ENCODE assay signal across 8 mouse cellular contexts in genomic region chr8:83442243-83443051, GRCm38 (mm10). TPM values are rescaled to one million over a fixed set of nuclear protein-coding genes. Genes with fewer than 3 reads are reported as not detected.
A peak's percentile ranks its signal among the peaks of the same experiment; 100 is the strongest.
DNase-seq lines count a peak whose midpoint lies in the region; ATAC-seq and TF ChIP-seq lines count a peak whose summit lies in the region.

No protein-coding gene starts in this region.

- peak; percentile 99 for DNase-seq in CH12.LX (ENCODE audit: extremely low read depth)
- DNase-seq in c-Kit-positive CD71-positive TER-119-negative erythroid progenitor cells, embryonic 14.5 days (ENCODE audit: low read depth) = peak; percentile 97
- peak; percentile 100 for DNase-seq in forebrain, embryonic 11.5 days (ENCODE audit: low spot score)
- DNase-seq in kidney, postnatal 36 days = peak; percentile 98
- DNase-seq in telencephalon, adult 2 months (ENCODE audit: low read depth, low spot score) = peak; percentile 98

- ATAC-seq in forebrain, embryonic 11.5 days (replicated peaks; ENCODE audit: low FRiP score) = peak; percentile 100
- ATAC-seq in heart, embryonic 16.5 days (replicated peaks; ENCODE audit: extremely low read depth, insufficient read depth, low FRiP score) = peak; percentile 100
- peak; percentile 98 for ATAC-seq in liver, embryonic 15.5 days (ENCODE audit: insufficient read depth)
- ATAC-seq in neural tube, embryonic 12.5 days (ENCODE audit: low FRiP score, low read depth) = peak; percentile 100

- peaks cover 2 to 25% of the 10 kb centered on the region in 2 experiments; a peak in 3 of 4 replicates for H3K4me1 ChIP-seq in CH12.LX (ENCODE audit: control insufficient read depth in 1 of 2, insufficient read depth in 2 of 2)
- peaks cover 4% of the 10 kb centered on the region; the same call in 1 of the 2 replicates for H3K4me1 ChIP-seq in forebrain, embryonic 11.5 days (replicated peaks; ENCODE audit: control insufficient read depth, insufficient read depth, low read length)
- peaks cover 11% of the 10 kb centered on the region for H3K4me1 ChIP-seq in heart, embryonic 16.5 days (ENCODE audit: control insufficient read depth, insufficient read depth, low read length)
- H3K4me1 ChIP-seq in liver, embryonic 15.5 days (replicated peaks) = peaks cover 38% of the 10 kb centered on the region
- peaks cover 13% of the 10 kb centered on the region for H3K4me1 ChIP-seq in neural tube, embryonic 12.5 days

- TF ChIP-seq CTCF in CH12.LX (conservative IDR thresholded peaks at IDR 0.05 in 1 of 2, IDR thresholded peaks at IDR 0.05 in 1 of 2; ENCODE audit: low read depth in 2 of 2, low read length in 2 of 2) = no peak

- peak overlapping the region; percentile 78 to 91 (median 79) for H3K4me3 ChIP-seq in CH12.LX (replicated peaks in 1 of 3; ENCODE audit: low read depth in 2 of 3, low read length in 2 of 3, poor library complexity in 1 of 3)
- H3K4me3 ChIP-seq in forebrain, embryonic 11.5 days (ENCODE audit: low read depth, low read length) = peak overlapping the region; percentile 75
- H3K4me3 ChIP-seq in heart, embryonic 16.5 days (ENCODE audit: low read length) = peak overlapping the region; percentile 91
- H3K4me3 ChIP-seq in liver, embryonic 15.5 days (replicated peaks) = peak overlapping the region; percentile 92
- H3K4me3 ChIP-seq in neural tube, embryonic 12.5 days = peak overlapping the region; percentile 81

- dilution Hi-C loops in CH12.LX (cut with MboI; ENCODE audit: extremely low pct_ligation_motif_present, extremely low pct_unique_long_range_greater_than_20kb, low sequenced_read_pairs) = no loop called here

- in situ Hi-C loops in CH12.LX (cut with MboI; ENCODE audit: low pct_ligation_motif_present, low pct_unique_long_range_greater_than_20kb, low sequenced_read_pairs) = no loop called here

- TF ChIP-seq POLR2A in CH12.LX (IDR thresholded peaks at IDR 0.05; ENCODE audit: low read depth, low read length) = peak; percentile 77

- no peak overlapping the region for H3K27ac ChIP-seq in CH12.LX (ENCODE audit: insufficient read depth, low read depth)
- peak overlapping the region; percentile 82 for H3K27ac ChIP-seq in forebrain, embryonic 11.5 days (ENCODE audit: low read depth, low read length)
- peak overlapping the region; percentile 84 for H3K27ac ChIP-seq in heart, embryonic 16.5 days (ENCODE audit: low read length)
- peak overlapping the region; percentile 96 for H3K27ac ChIP-seq in liver, embryonic 15.5 days (replicated peaks)
- peak overlapping the region; percentile 65 for H3K27ac ChIP-seq in neural tube, embryonic 12.5 days

- WGBS in forebrain, embryonic 11.5 days = 1% methylated on average over 60 of the region's 64 CpGs
- WGBS in heart, embryonic 16.5 days = under 1% methylated on average over 63 of the region's 64 CpGs
- WGBS in liver, embryonic 15.5 days (ENCODE audit: insufficient replicate concordance) = 1% methylated on average over 63 of the region's 64 CpGs
- under 1% methylated on average over 64 of the region's 64 CpGs for WGBS in neural tube, embryonic 12.5 days

- no peaks in the 10 kb centered on the region for H3K27me3 ChIP-seq in CH12.LX (replicated peaks)
- no peaks in the 10 kb centered on the region for H3K27me3 ChIP-seq in forebrain, embryonic 11.5 days (ENCODE audit: control insufficient read depth, insufficient read depth, low read length)
- H3K27me3 ChIP-seq in heart, embryonic 16.5 days (ENCODE audit: control insufficient read depth, insufficient read depth, low read length) = no peaks in the 10 kb centered on the region
- no peaks in the 10 kb centered on the region for H3K27me3 ChIP-seq in liver, embryonic 15.5 days
- H3K27me3 ChIP-seq in neural tube, embryonic 12.5 days (replicated peaks) = no peaks in the 10 kb centered on the region

- H3K9ac ChIP-seq in CH12.LX (ENCODE audit: insufficient read depth, low read depth) = peak overlapping the region; percentile 82
- H3K9ac ChIP-seq in forebrain, embryonic 11.5 days (ENCODE audit: low read length) = peak overlapping the region; percentile 88
- H3K9ac ChIP-seq in heart, embryonic 16.5 days (ENCODE audit: low read length) = peak overlapping the region; percentile 96
- H3K9ac ChIP-seq in liver, embryonic 15.5 days = peak overlapping the region; percentile 95
- peak overlapping the region; percentile 89 for H3K9ac ChIP-seq in neural tube, embryonic 12.5 days

- TF ChIP-seq EP300 in CH12.LX (IDR thresholded peaks at IDR 0.05; ENCODE audit: low read length) = no peak

- no peaks in the 10 kb centered on the region for H3K9me3 ChIP-seq in CH12.LX (replicated peaks; ENCODE audit: low read length)
- H3K9me3 ChIP-seq in forebrain, embryonic 11.5 days (ENCODE audit: control insufficient read depth, low read length) = no peaks in the 10 kb centered on the region
- H3K9me3 ChIP-seq in heart, embryonic 16.5 days (replicated peaks; ENCODE audit: control insufficient read depth, low read length) = no peaks in the 10 kb centered on the region
- H3K9me3 ChIP-seq in liver, embryonic 15.5 days (replicated peaks) = no peaks in the 10 kb centered on the region
- H3K9me3 ChIP-seq in neural tube, embryonic 12.5 days = no peaks in the 10 kb centered on the region

- peak overlapping the region; percentile 85 for H3K4me2 ChIP-seq in CH12.LX (ENCODE audit: insufficient read depth, low read depth, poor library complexity, severe bottlenecking)
- H3K4me2 ChIP-seq in forebrain, embryonic 11.5 days (ENCODE audit: low read depth, low read length, severe bottlenecking) = peak overlapping the region; percentile 69
- peak overlapping the region; percentile 91 for H3K4me2 ChIP-seq in heart, embryonic 16.5 days (ENCODE audit: low read depth, low read length)
- H3K4me2 ChIP-seq in liver, embryonic 15.5 days = peak overlapping the region; percentile 89
- H3K4me2 ChIP-seq in neural tube, embryonic 12.5 days (replicated peaks) = peak overlapping the region; percentile 64

- H3K79me2 ChIP-seq in CH12.LX (replicated peaks; ENCODE audit: control insufficient read depth, extremely low read depth, insufficient read depth, poor library complexity, severe bottlenecking) = peaks cover 16% of the 10 kb centered on the region

- H3K36me3 ChIP-seq in CH12.LX (replicated peaks in 1 of 2; ENCODE audit: control insufficient read depth in 1 of 2, insufficient read depth in 1 of 2, low read length in 1 of 2) = peaks cover 3 to 11% of the 10 kb centered on the region in 2 experiments
- H3K36me3 ChIP-seq in forebrain, embryonic 11.5 days (ENCODE audit: control insufficient read depth, insufficient read depth, low read length) = no peaks in the 10 kb centered on the region; the same call in 1 of the 2 replicates
- no peaks in the 10 kb centered on the region; the same call in 1 of the 2 replicates for H3K36me3 ChIP-seq in heart, embryonic 16.5 days (ENCODE audit: control insufficient read depth, insufficient read depth)
- H3K36me3 ChIP-seq in liver, embryonic 15.5 days (replicated peaks) = peaks cover 14% of the 10 kb centered on the region
- H3K36me3 ChIP-seq in neural tube, embryonic 12.5 days = peaks cover 4% of the 10 kb centered on the region

- TF ChIP-seq RAD21 in CH12.LX (IDR thresholded peaks at IDR 0.05; ENCODE audit: low read depth, low read length) = no peak

TF ChIP-seq in CH12.LX, 34 proteins besides CTCF, POLR2A, EP300 and RAD21 (continues in another document):
- TF ChIP-seq MAX (IDR thresholded peaks at IDR 0.05; ENCODE audit: low read length) (no peak; the same call in 1 of the 2 replicates), HCFC1 (IDR thresholded peaks at IDR 0.05; ENCODE audit: low read depth, low read length) (peak; percentile 65), MXI1 (IDR thresholded peaks at IDR 0.05; ENCODE audit: low read depth, low read length) (peak; percentile 74), NRF1 (IDR thresholded peaks at IDR 0.05; ENCODE audit: low read depth, low read length) (peak; percentile 94), MEF2A (IDR thresholded peaks at IDR 0.05; ENCODE audit: borderline replicate concordance, low read depth, low read length) (0 out of 2 replicates have a peak, but pooled peaks have one; percentile 25), TCF12 (IDR thresholded peaks at IDR 0.05; ENCODE audit: low read depth, low read length) (peak; percentile 74), UBTF (IDR thresholded peaks at IDR 0.05; ENCODE audit: low read depth, low read length) (0 out of 2 replicates have a peak, but pooled peaks have one; percentile 57), MYC (IDR thresholded peaks at IDR 0.05; ENCODE audit: low read depth, low read length) (peak; percentile 42; the same call in 1 of the 2 replicates), CHD2 (IDR thresholded peaks at IDR 0.05; ENCODE audit: low read length) (no peak), BHLHE40 (IDR thresholded peaks at IDR 0.05; ENCODE audit: low read depth, low read length) (0 out of 2 replicates have a peak, but pooled peaks have one; percentile 1), POLR2AphosphoS2 (IDR thresholded peaks at IDR 0.05; ENCODE audit: low read depth, low read length) (no peak; the same call in 1 of the 2 replicates), TBP (conservative IDR thresholded peaks at IDR 0.05; ENCODE audit: low read depth, low read length) (peak; percentile 71; the same call in 1 of the 2 replicates), NELFE (IDR thresholded peaks at IDR 0.05; ENCODE audit: low read depth, low read length) (peak; percentile 64; the same call in 1 of the 2 replicates), ZMIZ1 (IDR thresholded peaks at IDR 0.05; ENCODE audit: low read depth, low read length) (peak; percentile 71), ELF1 (IDR thresholded peaks at IDR 0.05; ENCODE audit: low read depth, low read length) (peak; percentile 35; the same call in 1 of the 2 replicates), ZC3H11A (IDR thresholded peaks at IDR 0.05; ENCODE audit: low read depth, low read length) (no peak)

RNA-seq across cellular contexts. Expression of gene Scoc, which starts 15.7 kb away (rescaled TPM):
- 28.9 and 37.8 TPM in 2 replicates for total RNA-seq in CH12.LX (2012; rRNA removed)
- total RNA-seq in CH12.LX (2014; rRNA removed) = 79.7 and 85.9 TPM in 2 replicates
- 25.4 and 34.5 TPM in 2 replicates for polyA plus RNA-seq in CH12.LX (2012; ENCODE audit: insufficient read length, low read depth)
- 143 and 161 TPM in 2 replicates for polyA plus RNA-seq in forebrain, embryonic 11.5 days (2014; fragmentation: Nextera tagmentation; extraction: Ambion mirVana)
- polyA plus RNA-seq in heart, embryonic 16.5 days (2015; fragmentation: Nextera tagmentation; extraction: Ambion mirVana) = 66.8 and 67.6 TPM in 2 replicates
- polyA plus RNA-seq in liver, embryonic 15.5 days (2015; fragmentation: Nextera tagmentation; extraction: Ambion mirVana) = 45.8 and 53.8 TPM in 2 replicates
- 171 and 176 TPM in 2 replicates for polyA plus RNA-seq in neural tube, embryonic 12.5 days (2016; fragmentation: Nextera tagmentation; extraction: Ambion mirVana)

RNA-seq across cellular contexts. Expression of gene Clgn, which starts 52.8 kb away (rescaled TPM):
- total RNA-seq in CH12.LX (2012; rRNA removed) (0.59 TPM in 2 replicates), CH12.LX (2014; rRNA removed) (1.2 and 1.3 TPM in 2 replicates)
- polyA plus RNA-seq in CH12.LX (2012; ENCODE audit: insufficient read length, low read depth) = 1.4 and 1.5 TPM in 2 replicates
- 6.0 and 6.3 TPM in 2 replicates for polyA plus RNA-seq in forebrain, embryonic 11.5 days (2014; fragmentation: Nextera tagmentation; extraction: Ambion mirVana)
- polyA plus RNA-seq in heart, embryonic 16.5 days (2015; fragmentation: Nextera tagmentation; extraction: Ambion mirVana) = 0.04 and 0.05 TPM in 2 replicates
- polyA plus RNA-seq in liver, embryonic 15.5 days (2015; fragmentation: Nextera tagmentation; extraction: Ambion mirVana) = 0.22 and 0.28 TPM in 2 replicates
- polyA plus RNA-seq in neural tube, embryonic 12.5 days (2016; fragmentation: Nextera tagmentation; extraction: Ambion mirVana) = 7.0 and 8.0 TPM in 2 replicates
